Mouse (Mus musculus) spleen, adult 2 months (tissue): ENCODE results near the gene Pgls.

ENCODE experiments used
- CTCF ChIP-seq: fragments of 200-500 bp; IDR thresholded peaks from 2 replicates; pipeline ENCODE4 v1.5.1; 2011; ENCODE audit warnings: mild to moderate bottlenecking, inconsistent platforms; ENCODE audit not compliant: insufficient read depth, insufficient read length, insufficient replicate concordance; ENCODE audit errors: extremely low read depth
- POLR2A ChIP-seq: fragments of 200-500 bp; IDR thresholded peaks from 2 replicates; pipeline ENCODE4 v1.6.1; 2011; ENCODE audit warnings: low read depth, low read length, inconsistent platforms

DNA sequence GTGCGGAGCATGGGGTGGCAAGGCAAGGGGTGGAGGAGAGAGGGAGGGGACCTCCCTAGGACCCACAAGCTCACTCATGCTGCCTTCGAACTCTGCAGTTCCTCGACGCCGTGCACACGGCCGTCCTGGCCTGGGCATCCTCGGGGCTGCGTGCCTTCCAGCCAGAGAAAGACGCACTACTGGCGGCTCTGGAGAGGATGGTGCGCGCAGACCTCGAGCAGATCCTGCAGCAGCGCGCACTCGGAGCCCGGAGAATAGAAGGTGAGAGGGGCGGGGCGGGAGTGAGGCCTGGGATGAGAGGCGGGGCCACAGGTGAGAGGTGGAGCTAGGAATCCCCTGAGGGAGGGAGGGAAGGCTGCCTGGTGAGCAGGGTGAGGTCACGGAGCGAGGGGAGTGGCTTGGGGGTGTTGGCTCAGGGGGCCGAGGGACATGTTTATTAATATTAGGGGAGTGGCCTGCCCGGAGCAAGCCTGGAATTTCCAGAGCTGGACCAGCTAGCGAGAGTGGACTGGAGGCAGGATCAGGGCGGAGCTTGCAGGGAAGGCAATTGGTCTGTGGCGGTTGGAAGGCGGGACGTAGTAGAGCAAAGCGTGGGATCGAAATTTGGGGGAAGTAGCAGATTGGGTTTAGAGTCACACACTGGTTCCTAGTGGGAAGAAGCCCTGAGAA lies 10.8 kb downstream of the Pgls start:
- TF ChIP-seq POLR2A (no peak), CTCF (no peak)
